Mouse (Mus musculus): ENCODE data around the gene B020031M17Rik. TPM values are rescaled to one million over a fixed set of nuclear protein-coding genes. Genes with fewer than 3 reads are reported as not detected.
"Not testable (repeated sequence)": the region's sequence is repeated elsewhere in the genome, so short reads cannot be mapped to it uniquely, and the experiment has no call there.

B020031M17Rik gene
- polyA plus RNA-seq, 1 experiment: 0.37 TPM

GRCm38 (mm10) chr13:119955089-119955488 is 4.5 kb upstream of the B020031M17Rik start:
- H3K36me3 ChIP-seq (ENCODE audit: control insufficient read depth, insufficient read depth, low read length); H3K4me3 ChIP-seq (ENCODE audit: extremely low read depth, insufficient read depth, insufficient read length); H3K27ac ChIP-seq (ENCODE audit: insufficient read depth, low read length); DNase-seq (ENCODE audit: low read depth in 1 of 2, low spot score in 2 of 2); H3K4me1 ChIP-seq (ENCODE audit: control insufficient read depth, insufficient read depth, insufficient read length); H3K27me3 ChIP-seq (ENCODE audit: control insufficient read depth, insufficient read depth, low read length): not testable (repeated sequence)
- WGBS: 33% methylated on average over 2 of the region's 2 CpGs

- H3K4me3 ChIP-seq (ENCODE audit: extremely low read depth, insufficient read depth, insufficient read length); H3K36me3 ChIP-seq (ENCODE audit: control insufficient read depth, insufficient read depth, low read length); DNase-seq (ENCODE audit: low read depth in 1 of 2, low spot score in 2 of 2); H3K4me1 ChIP-seq (ENCODE audit: control insufficient read depth, insufficient read depth, insufficient read length); H3K27ac ChIP-seq (ENCODE audit: insufficient read depth, low read length); H3K27me3 ChIP-seq (ENCODE audit: control insufficient read depth, insufficient read depth, low read length): not testable (repeated sequence)
- WGBS: 100% methylated on average over 1 of the region's 5 CpGs
These were observed 21.4 kb downstream of the B020031M17Rik start, which contains the start of gene Gm21761 for GRCm38 (mm10) chr13:119929172-119929571. TSS of gene Gm21761 (minus strand) at chr13:119929272.

- WGBS: 33% methylated on average over 3 of the region's 3 CpGs
- H3K27ac ChIP-seq (ENCODE audit: insufficient read depth, low read length); H3K4me3 ChIP-seq (ENCODE audit: extremely low read depth, insufficient read depth, insufficient read length); DNase-seq (ENCODE audit: low read depth in 1 of 2, low spot score in 2 of 2); H3K36me3 ChIP-seq (ENCODE audit: control insufficient read depth, insufficient read depth, low read length); H3K4me1 ChIP-seq (ENCODE audit: control insufficient read depth, insufficient read depth, insufficient read length); H3K27me3 ChIP-seq (ENCODE audit: control insufficient read depth, insufficient read depth, low read length): not testable (repeated sequence)
These were observed 25.8 kb downstream of the B020031M17Rik start for GRCm38 (mm10) chr13:119924597-119925340.

- H3K4me3 ChIP-seq (ENCODE audit: extremely low read depth, insufficient read depth, insufficient read length); H3K4me1 ChIP-seq (ENCODE audit: control insufficient read depth, insufficient read depth, insufficient read length); H3K36me3 ChIP-seq (ENCODE audit: control insufficient read depth, insufficient read depth, low read length); H3K27me3 ChIP-seq (ENCODE audit: control insufficient read depth, insufficient read depth, low read length): not testable (repeated sequence)
- peak overlapping the region; percentile 74 for H3K27ac ChIP-seq (ENCODE audit: insufficient read depth, low read length)
- WGBS: 10% methylated on average over 4 of the region's 5 CpGs
- DNase-seq (ENCODE audit: low read depth in 1 of 2, low spot score in 2 of 2): peak in 1 of 2 experiments; percentile 15
These were observed 33.5 kb downstream of the B020031M17Rik start for GRCm38 (mm10) chr13:119916966-119917722.

- H3K36me3 ChIP-seq (ENCODE audit: control insufficient read depth, insufficient read depth, low read length); H3K4me3 ChIP-seq (ENCODE audit: extremely low read depth, insufficient read depth, insufficient read length); H3K27me3 ChIP-seq (ENCODE audit: control insufficient read depth, insufficient read depth, low read length); H3K4me1 ChIP-seq (ENCODE audit: control insufficient read depth, insufficient read depth, insufficient read length): not testable (repeated sequence)
- 9% methylated on average over 2 of the region's 2 CpGs for WGBS
- peak in 1 of 2 experiments; percentile 5 for DNase-seq (ENCODE audit: low read depth in 1 of 2, low spot score in 2 of 2)
- H3K27ac ChIP-seq (ENCODE audit: insufficient read depth, low read length): peak overlapping the region; percentile 74
These were observed 34.2 kb downstream of the B020031M17Rik start for GRCm38 (mm10) chr13:119916449-119916848.

Other genes starting within 250 kb of the B020031M17Rik start
- gene Nim1k, start 194.9 kb downstream of the B020031M17Rik start, polyA plus RNA-seq (2012; rRNA removed): 0.06 and 0.11 TPM in 2 replicates
- 6.1 and 8.2 TPM in 2 replicates for gene Zfp131, start 159.9 kb downstream of the B020031M17Rik start, polyA plus RNA-seq (2012; rRNA removed)
- not detected in 2 replicates for gene AF067063, start 120.6 kb downstream of the B020031M17Rik start, polyA plus RNA-seq (2012; rRNA removed)
- 0.21 and 1.0 TPM in 2 replicates for gene D13Ertd608e, start 114.8 kb downstream of the B020031M17Rik start, polyA plus RNA-seq (2012; rRNA removed)
- gene Tcstv1, start 56.0 kb downstream of the B020031M17Rik start, polyA plus RNA-seq (2012; rRNA removed): not detected in 2 replicates
- not detected in 2 replicates for gene Gm21761, start 21.5 kb downstream of the B020031M17Rik start, polyA plus RNA-seq (2012; rRNA removed)
- not detected in 2 replicates for gene Gm36079, start 76.2 kb upstream of the B020031M17Rik start, polyA plus RNA-seq (2012; rRNA removed)
- 3.8 and 3.9 TPM in 2 replicates for gene Gm21188, start 101.4 kb upstream of the B020031M17Rik start, polyA plus RNA-seq (2012; rRNA removed)
- gene Gm20767, start 189.4 kb upstream of the B020031M17Rik start, polyA plus RNA-seq (2012; rRNA removed): not detected in 2 replicates
- not detected in 2 replicates for gene Gm21818, start 221.6 kb upstream of the B020031M17Rik start, polyA plus RNA-seq (2012; rRNA removed)

Data from spleen, adult 2 months (tissue).